Mouse (Mus musculus): Measurements from ENCODE around the gene Fam192a. TPM values are rescaled to one million over a fixed set of nuclear protein-coding genes. Genes with fewer than 3 reads are reported as not detected.
A peak's percentile ranks its signal among the peaks of the same experiment; 100 is the strongest.

The Fam192a gene
- polyA plus RNA-seq (2016; fragmentation: Nextera tagmentation; extraction: Ambion mirVana), result 89.6 and 99.7 TPM in 2 replicates

- ATAC-seq (ENCODE audit: low FRiP score), result peak; percentile 100
- Histone ChIP-seq H3K4me3 (peak within 1 kb of the TSS; percentile 99), H3K9me3 (replicated peaks) (no peaks in the 10 kb centered on the region), H3K9ac (peak within 1 kb of the TSS; percentile 93), H3K4me1 (peaks cover 23% of the 10 kb centered on the region), H3K27me3 (no peaks in the 10 kb centered on the region), H3K27ac (peak within 1 kb of the TSS; percentile 92), H3K36me3 (no peaks in the 10 kb centered on the region), H3K4me2 (replicated peaks) (peak within 1 kb of the TSS; percentile 92)
- WGBS, result under 1% methylated on average over 51 of the region's 55 CpGs
Measured at GRCm38 (mm10) chr8:94601607-94602385, at the start of gene Fam192a, which contains the start of gene Rspry1. Gene Fam192a (minus strand): TSS chr8:94601997. Gene Rspry1 (plus strand): TSS chr8:94601937.

DNA sequence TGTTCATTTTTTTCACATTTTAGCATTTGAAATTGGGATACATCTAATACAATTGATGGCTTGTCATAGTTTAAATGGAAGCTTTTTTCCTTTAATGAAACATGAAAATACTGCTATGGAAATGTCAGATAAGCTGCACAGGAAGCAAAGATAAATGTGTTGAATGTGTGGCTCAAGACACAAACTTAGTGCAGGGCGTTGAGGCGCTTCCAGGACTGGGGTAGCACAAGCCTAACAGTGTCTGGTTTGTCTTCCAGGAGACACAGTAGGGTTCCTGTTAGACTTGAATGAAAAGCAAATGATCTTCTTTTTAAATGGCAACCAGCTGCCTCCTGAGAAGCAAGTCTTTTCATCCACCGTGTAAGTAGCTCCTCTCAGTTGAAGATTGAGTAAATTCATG is 47.7 kb upstream of the Fam192a start:
- Histone ChIP-seq H3K27me3 (no peaks in the 10 kb centered on the region), H3K36me3 (peaks cover 63% of the 10 kb centered on the region), H3K4me1 (no peaks in the 10 kb centered on the region), H3K9me3 (replicated peaks) (no peaks in the 10 kb centered on the region), H3K27ac (no peak overlapping the region), H3K4me2 (replicated peaks) (no peak overlapping the region), H3K4me3 (no peak overlapping the region), H3K9ac (no peak overlapping the region)
- WGBS, result 32% methylated on average over 3 of the region's 3 CpGs
- no peak for ATAC-seq (ENCODE audit: low FRiP score)

GRCm38 (mm10) chr8:94646165-94646564 is 44.4 kb upstream of the Fam192a start:
- Histone ChIP-seq H3K4me3 (no peak overlapping the region), H3K9ac (no peak overlapping the region), H3K4me1 (no peaks in the 10 kb centered on the region), H3K27me3 (no peaks in the 10 kb centered on the region), H3K36me3 (peaks cover 57% of the 10 kb centered on the region), H3K9me3 (replicated peaks) (no peaks in the 10 kb centered on the region), H3K4me2 (replicated peaks) (no peak overlapping the region), H3K27ac (no peak overlapping the region)
- ATAC-seq (ENCODE audit: low FRiP score), result no peak
- 96% methylated on average over 3 of the region's 3 CpGs for WGBS

DNA sequence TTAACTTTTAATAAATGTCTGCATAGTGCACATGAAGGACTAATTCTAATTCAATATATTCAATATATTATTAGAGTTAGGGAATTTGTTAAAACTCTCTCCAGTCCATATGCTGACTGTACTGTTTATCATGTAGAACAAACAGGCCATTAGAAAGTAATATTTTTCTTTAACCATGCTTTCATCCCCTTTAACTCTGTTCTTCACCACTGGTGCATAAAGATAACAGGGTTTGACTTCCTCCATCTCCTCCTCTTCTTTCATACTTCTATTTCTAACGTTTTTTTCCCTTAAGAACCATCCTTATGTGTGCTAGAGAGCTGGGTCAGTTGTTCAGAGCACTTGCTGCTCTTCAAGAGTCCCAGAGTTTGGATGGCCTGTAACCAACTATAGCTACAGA is 43.4 kb upstream of the Fam192a start:
- Histone ChIP-seq H3K9me3 (replicated peaks) (no peaks in the 10 kb centered on the region), H3K4me3 (no peak overlapping the region), H3K4me1 (no peaks in the 10 kb centered on the region), H3K27me3 (no peaks in the 10 kb centered on the region), H3K27ac (no peak overlapping the region), H3K9ac (no peak overlapping the region), H3K36me3 (peaks cover 65% of the 10 kb centered on the region), H3K4me2 (replicated peaks) (no peak overlapping the region)
- ATAC-seq (ENCODE audit: low FRiP score), result no peak
- 42% methylated on average over 1 of the region's 1 CpGs for WGBS

DNA sequence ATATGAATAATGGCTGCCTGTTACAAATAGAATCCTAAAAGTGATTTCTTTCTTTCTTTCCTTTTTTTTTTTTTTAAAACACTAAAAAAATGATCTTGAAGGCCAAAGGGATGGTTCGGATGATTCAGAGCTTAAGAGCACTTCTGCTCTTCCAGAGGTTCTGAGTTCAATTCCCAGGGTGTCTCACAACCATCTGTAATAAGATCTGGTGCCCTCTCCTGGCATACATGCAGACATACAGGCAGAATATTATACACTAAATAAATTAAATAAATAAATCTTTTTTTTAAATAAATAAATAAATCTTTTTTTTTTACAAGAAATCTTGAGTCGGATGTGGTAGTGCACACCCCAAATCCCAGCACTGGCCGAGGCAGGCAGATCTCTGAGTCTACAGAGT is 40.1 kb upstream of the Fam192a start:
- Histone ChIP-seq H3K4me2 (replicated peaks) (no peak overlapping the region), H3K9me3 (replicated peaks) (no peaks in the 10 kb centered on the region), H3K36me3 (peaks cover 80% of the 10 kb centered on the region), H3K27ac (no peak overlapping the region), H3K4me1 (no peaks in the 10 kb centered on the region), H3K27me3 (no peaks in the 10 kb centered on the region), H3K4me3 (no peak overlapping the region), H3K9ac (no peak overlapping the region)
- ATAC-seq (ENCODE audit: low FRiP score), result no peak
- WGBS, result 97% methylated on average over 3 of the region's 3 CpGs

- ATAC-seq (ENCODE audit: low FRiP score), result no peak
- Histone ChIP-seq H3K9me3 (replicated peaks) (no peaks in the 10 kb centered on the region), H3K27ac (no peak overlapping the region), H3K9ac (no peak overlapping the region), H3K4me1 (no peaks in the 10 kb centered on the region), H3K4me3 (no peak overlapping the region), H3K36me3 (peaks cover 79% of the 10 kb centered on the region), H3K4me2 (replicated peaks) (no peak overlapping the region), H3K27me3 (no peaks in the 10 kb centered on the region)
- WGBS, result 100% methylated on average over 2 of the region's 2 CpGs
Measured at GRCm38 (mm10) chr8:94641183-94641582, 39.4 kb upstream of the Fam192a start.

- no peak overlapping the region for H3K4me2 ChIP-seq (replicated peaks)
- peaks cover 79% of the 10 kb centered on the region for H3K36me3 ChIP-seq
- no peaks in the 10 kb centered on the region for H3K9me3 ChIP-seq (replicated peaks)
- no peaks in the 10 kb centered on the region for H3K27me3 ChIP-seq
- no peak overlapping the region for H3K9ac ChIP-seq
- H3K4me1 ChIP-seq, result no peaks in the 10 kb centered on the region
- H3K27ac ChIP-seq, result no peak overlapping the region
- no peak overlapping the region for H3K4me3 ChIP-seq
- ATAC-seq (ENCODE audit: low FRiP score), result no peak
Measured at GRCm38 (mm10) chr8:94634211-94634610, 32.4 kb upstream of the Fam192a start.

DNA sequence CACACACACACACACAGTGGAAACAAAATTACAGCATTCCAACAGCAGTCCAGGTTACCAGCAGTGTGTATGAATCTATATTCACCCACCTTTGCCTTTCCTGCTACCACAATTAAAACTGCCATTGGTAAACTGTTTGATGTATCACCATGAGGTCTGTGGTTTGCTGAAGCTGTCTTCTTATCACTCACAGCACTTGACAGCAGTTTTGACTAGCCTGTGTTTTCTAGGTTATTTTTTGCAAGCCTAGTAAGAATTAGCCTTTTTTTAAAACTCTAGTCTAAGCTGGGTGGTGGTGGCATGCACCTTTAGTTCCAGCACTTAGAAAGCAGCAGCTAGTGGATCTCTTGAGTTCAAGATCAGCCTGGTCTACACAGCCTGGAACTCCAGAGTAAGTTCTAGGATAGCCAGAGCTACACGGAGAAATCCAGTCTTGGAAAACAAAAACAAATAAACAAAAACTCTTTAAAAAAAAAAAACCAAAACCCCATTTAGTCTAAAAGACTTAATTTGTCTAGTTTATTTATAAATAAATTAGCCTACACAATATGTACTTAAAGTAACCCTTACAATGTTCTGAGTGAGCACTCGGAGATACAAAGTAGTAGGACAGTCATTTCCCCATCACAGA is 31.9 kb upstream of the Fam192a start:
- Histone ChIP-seq H3K9me3 (replicated peaks) (no peaks in the 10 kb centered on the region), H3K9ac (no peak overlapping the region), H3K4me2 (replicated peaks) (no peak overlapping the region), H3K4me1 (no peaks in the 10 kb centered on the region), H3K36me3 (peaks cover 74% of the 10 kb centered on the region), H3K27me3 (no peaks in the 10 kb centered on the region), H3K4me3 (no peak overlapping the region), H3K27ac (no peak overlapping the region)
- WGBS, result 90% methylated on average over 2 of the region's 2 CpGs
- ATAC-seq (ENCODE audit: low FRiP score), result no peak

DNA sequence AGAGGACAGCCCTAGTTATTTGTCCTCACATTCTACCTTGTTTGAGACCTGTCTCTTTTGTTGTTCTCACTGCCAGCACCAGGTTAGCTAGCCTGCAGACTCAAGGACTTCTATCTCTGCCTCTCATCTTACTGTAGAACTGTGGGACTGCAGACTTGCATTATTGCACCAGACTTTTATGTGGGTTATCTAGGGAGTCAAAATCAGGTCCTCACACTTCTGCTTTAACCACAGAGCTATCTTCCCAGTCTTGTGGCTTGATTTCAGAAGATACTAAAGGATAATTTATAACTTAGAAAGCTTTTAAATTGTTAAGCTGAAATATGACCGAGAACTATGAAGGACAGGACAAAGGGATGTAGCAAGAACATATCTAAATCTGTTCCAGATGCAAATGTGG is 23.1 kb upstream of the Fam192a start:
- Histone ChIP-seq H3K36me3 (peaks cover 24% of the 10 kb centered on the region), H3K27me3 (no peaks in the 10 kb centered on the region), H3K4me2 (replicated peaks) (no peak overlapping the region), H3K4me3 (no peak overlapping the region), H3K9ac (no peak overlapping the region), H3K4me1 (no peaks in the 10 kb centered on the region), H3K9me3 (replicated peaks) (no peaks in the 10 kb centered on the region), H3K27ac (no peak overlapping the region)
- ATAC-seq (ENCODE audit: low FRiP score), result no peak
- 86% methylated on average over 1 of the region's 1 CpGs for WGBS

- no peak overlapping the region for H3K9ac ChIP-seq
- no peak for ATAC-seq (ENCODE audit: low FRiP score)
- H3K4me2 ChIP-seq (replicated peaks), result no peak overlapping the region
- H3K4me3 ChIP-seq, result no peak overlapping the region
- H3K27me3 ChIP-seq, result no peaks in the 10 kb centered on the region
- H3K9me3 ChIP-seq (replicated peaks), result no peaks in the 10 kb centered on the region
- peaks cover 4% of the 10 kb centered on the region; the same call in 1 of the 2 replicates for H3K36me3 ChIP-seq
- H3K4me1 ChIP-seq, result peaks cover 13% of the 10 kb centered on the region
- 95% methylated on average over 5 of the region's 5 CpGs for WGBS
- no peak overlapping the region for H3K27ac ChIP-seq
Measured at GRCm38 (mm10) chr8:94607064-94607463, 5.3 kb upstream of the Fam192a start.

GRCm38 (mm10) chr8:94604030-94604429 is 2.2 kb upstream of the Fam192a start:
- Histone ChIP-seq H3K4me3 (no peak overlapping the region), H3K4me1 (peaks cover 23% of the 10 kb centered on the region), H3K27ac (no peak overlapping the region), H3K36me3 (peaks cover 4% of the 10 kb centered on the region; the same call in 1 of the 2 replicates), H3K4me2 (replicated peaks) (no peak overlapping the region), H3K9ac (no peak overlapping the region), H3K27me3 (no peaks in the 10 kb centered on the region), H3K9me3 (replicated peaks) (no peaks in the 10 kb centered on the region)
- no peak for ATAC-seq (ENCODE audit: low FRiP score)
- WGBS, result 95% methylated on average over 2 of the region's 2 CpGs

DNA sequence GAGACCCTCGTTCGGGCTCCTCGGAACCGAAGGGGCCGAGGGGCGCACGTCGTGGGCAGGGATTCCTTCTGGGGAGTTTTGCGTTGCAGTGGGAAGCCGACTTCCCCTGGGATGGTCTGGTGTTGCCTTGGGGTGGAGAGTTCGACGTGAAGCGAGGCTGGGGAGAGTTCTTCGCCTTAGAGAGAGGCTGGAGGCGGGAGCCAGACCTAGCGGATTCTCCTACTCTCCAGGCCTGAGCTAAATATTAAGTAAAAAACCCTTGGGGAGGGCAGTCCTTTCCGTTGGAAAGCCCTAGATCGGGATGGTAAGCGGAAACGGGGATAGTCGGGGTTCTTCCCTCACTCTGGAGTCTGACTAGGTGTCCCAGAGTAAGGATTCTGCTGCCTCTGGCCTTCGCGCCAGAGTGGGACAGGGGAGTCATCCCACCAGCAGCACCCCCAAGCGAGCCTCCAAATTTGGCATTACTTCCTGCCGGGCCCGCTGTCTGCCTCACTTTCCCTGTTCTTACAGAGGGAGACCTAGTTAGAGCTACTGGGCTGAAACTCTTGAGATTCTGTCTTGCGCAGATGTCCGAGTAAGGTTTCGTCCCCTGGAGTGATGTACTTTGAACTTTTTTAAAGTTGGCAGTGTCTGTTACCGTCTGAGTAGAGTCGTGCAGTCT is 804 bp upstream of the Fam192a start:
- peak overlapping the region; percentile 99 for H3K4me3 ChIP-seq
- H3K4me1 ChIP-seq, result peaks cover 23% of the 10 kb centered on the region
- under 1% methylated on average over 31 of the region's 31 CpGs for WGBS
- H3K9me3 ChIP-seq (replicated peaks), result no peaks in the 10 kb centered on the region
- peak; percentile 1; the same call in 1 of the 2 replicates for ATAC-seq (ENCODE audit: low FRiP score)
- H3K9ac ChIP-seq, result peak overlapping the region; percentile 93
- peak overlapping the region; percentile 92 for H3K27ac ChIP-seq
- H3K4me2 ChIP-seq (replicated peaks), result peak overlapping the region; percentile 88
- peaks cover 4% of the 10 kb centered on the region; the same call in 1 of the 2 replicates for H3K36me3 ChIP-seq
- H3K27me3 ChIP-seq, result no peaks in the 10 kb centered on the region

All from hindbrain, embryonic 12.5 days (tissue).